Mouse (Mus musculus) MN1 (cell line): ENCODE data around the gene Tmem43.

ENCODE experiments used
- DNase-seq: peaks from one replicate; pipeline ENCODE4 v3.0.0-alpha.2; 2016; ENCODE audit warnings: low spot score

Tmem43 gene

GRCm38 (mm10) chr6:91488496-91489212 is 15.2 kb downstream of the Tmem43 start:
- peak; percentile 91 for DNase-seq

- no peak for DNase-seq
Observed at GRCm38 (mm10) chr6:91489872-91490271, 16.4 kb downstream of the Tmem43 start.

- no peak for DNase-seq
Observed at GRCm38 (mm10) chr6:91491004-91491403, 17.5 kb downstream of the Tmem43 start.

- DNase-seq, result no peak
Observed at GRCm38 (mm10) chr6:91493053-91493452, 19.6 kb downstream of the Tmem43 start.

GRCm38 (mm10) chr6:91494526-91494925 is 21.0 kb downstream of the Tmem43 start:
- no peak for DNase-seq

GRCm38 (mm10) chr6:91503302-91503701 is 29.8 kb downstream of the Tmem43 start:
- DNase-seq, result no peak

GRCm38 (mm10) chr6:91506036-91506435 is 32.5 kb downstream of the Tmem43 start:
- DNase-seq, result no peak

GRCm38 (mm10) chr6:91508041-91508440 is 34.5 kb downstream of the Tmem43 start:
- DNase-seq, result no peak

GRCm38 (mm10) chr6:91509326-91509725 is 35.8 kb downstream of the Tmem43 start:
- peak; percentile 73 for DNase-seq

- no peak for DNase-seq
Observed at GRCm38 (mm10) chr6:91510211-91510610, 36.7 kb downstream of the Tmem43 start.

GRCm38 (mm10) chr6:91514135-91514534 is 40.6 kb downstream of the Tmem43 start:
- DNase-seq, result no peak

GRCm38 (mm10) chr6:91514737-91515362 is 41.3 kb downstream of the Tmem43 start:
- DNase-seq, result no peak

- DNase-seq, result peak; percentile 98
Observed at GRCm38 (mm10) chr6:91515545-91516449, 42.3 kb downstream of the Tmem43 start, which contains the start of the genes Xpc and Lsm3. Gene Xpc, minus strand, starts transcription at chr6:91515888. Gene Lsm3, plus strand, starts transcription at chr6:91515928.

GRCm38 (mm10) chr6:91518454-91519020 is 45.0 kb downstream of the Tmem43 start:
- peak; percentile 48 for DNase-seq

GRCm38 (mm10) chr6:91522816-91523215 is 49.3 kb downstream of the Tmem43 start:
- no peak for DNase-seq

GRCm38 (mm10) chr6:91525544-91525943 is 52.0 kb downstream of the Tmem43 start:
- DNase-seq, result no peak

- DNase-seq, result peak; percentile 72
Observed at GRCm38 (mm10) chr6:91527227-91527860, 53.8 kb downstream of the Tmem43 start.

GRCm38 (mm10) chr6:91528265-91528664 is 54.8 kb downstream of the Tmem43 start:
- peak; percentile 30 for DNase-seq

- DNase-seq, result no peak
Observed at GRCm38 (mm10) chr6:91530673-91531072, 57.2 kb downstream of the Tmem43 start.

GRCm38 (mm10) chr6:91531276-91531675 is 57.8 kb downstream of the Tmem43 start:
- DNase-seq, result no peak

GRCm38 (mm10) chr6:91532661-91533060 is 59.2 kb downstream of the Tmem43 start:
- no peak for DNase-seq

GRCm38 (mm10) chr6:91533359-91533758 is 59.9 kb downstream of the Tmem43 start:
- DNase-seq, result no peak
